Mouse (Mus musculus): Measurements from ENCODE around the gene Nubpl.

The Nubpl gene

GRCm38 (mm10) chr12:52328488-52328887, 231.0 kb downstream of the Nubpl start:
- DNase-seq (ENCODE audit: low spot score): no peak

- DNase-seq (ENCODE audit: low spot score): no peak
Measured at GRCm38 (mm10) chr12:52335142-52335765, 237.7 kb downstream of the Nubpl start.

GRCm38 (mm10) chr12:52338136-52338753, 240.7 kb downstream of the Nubpl start:
- DNase-seq (ENCODE audit: low spot score): no peak

GRCm38 (mm10) chr12:52346611-52347010, 249.1 kb downstream of the Nubpl start:
- no peak for DNase-seq (ENCODE audit: low spot score)

- no peak for DNase-seq (ENCODE audit: low spot score)
Measured at GRCm38 (mm10) chr12:52350276-52350675, 252.7 kb downstream of the Nubpl start.

- DNase-seq (ENCODE audit: low spot score): no peak
Measured at GRCm38 (mm10) chr12:52359484-52359883, 261.9 kb downstream of the Nubpl start.

GRCm38 (mm10) chr12:52360136-52360535, 262.6 kb downstream of the Nubpl start:
- no peak for DNase-seq (ENCODE audit: low spot score)

GRCm38 (mm10) chr12:52361198-52361597, 263.7 kb downstream of the Nubpl start:
- DNase-seq (ENCODE audit: low spot score): no peak
